10 mouse cellular contexts compared by ENCODE assay signal in genomic region chr5:35701042-35701441, GRCm38 (mm10). TPM values are rescaled to one million over a fixed set of nuclear protein-coding genes. Genes with fewer than 3 reads are reported as not detected.
DNase-seq lines count a peak whose midpoint lies in the region; ATAC-seq and TF ChIP-seq lines count a peak whose summit lies in the region.
"Had no signal": no experiment of that assay in that cellular context is flagged by ENCODE, and none has a peak within 500 bp of the region (broad histone marks: within the 10 kb centered on the region; RNA-seq: fewer than 3 reads in every experiment).

No protein-coding gene starts in this region.

- H3K9ac ChIP-seq in midbrain, embryonic 16.5 days (ENCODE audit: low read depth, low read length) = no peak overlapping the region
- no peak overlapping the region for H3K9ac ChIP-seq in intestine, embryonic 16.5 days (ENCODE audit: low read depth, low read length)
- H3K9ac ChIP-seq in limb, embryonic 11.5 days (ENCODE audit: low read length) = no peak overlapping the region
- H3K9ac ChIP-seq: neural tube, embryonic 13.5 days had no signal

- H3K36me3 ChIP-seq in midbrain, embryonic 10.5 days = no peaks in the 10 kb centered on the region
- H3K36me3 ChIP-seq in midbrain, embryonic 16.5 days (ENCODE audit: control insufficient read depth, insufficient read depth, low read length) = no peaks in the 10 kb centered on the region
- no peaks in the 10 kb centered on the region; the same call in none of the 2 replicates for H3K36me3 ChIP-seq in intestine, embryonic 16.5 days (ENCODE audit: control insufficient read depth, insufficient read depth, low read length)
- H3K36me3 ChIP-seq in limb, embryonic 11.5 days (ENCODE audit: control insufficient read depth, insufficient read depth, low read length) = no peaks in the 10 kb centered on the region
- H3K36me3 ChIP-seq: neural tube, embryonic 13.5 days had no signal

- H3K4me1 ChIP-seq in midbrain, embryonic 10.5 days = peaks cover 5% of the 10 kb centered on the region; the same call in 1 of the 2 replicates
- H3K4me1 ChIP-seq in midbrain, embryonic 16.5 days (ENCODE audit: control insufficient read depth, insufficient read depth, low read length) = no peaks in the 10 kb centered on the region
- H3K4me1 ChIP-seq in bone marrow macrophage, adult 2 months (ENCODE audit: control insufficient read depth, insufficient read depth, low read length) = no peaks in the 10 kb centered on the region
- no peaks in the 10 kb centered on the region for H3K4me1 ChIP-seq in embryonic fibroblast, embryonic 13.5 days (ENCODE audit: control insufficient read depth, insufficient read depth, low read length)
- H3K4me1 ChIP-seq in intestine, embryonic 16.5 days (ENCODE audit: control insufficient read depth, insufficient read depth, low read length) = no peaks in the 10 kb centered on the region
- H3K4me1 ChIP-seq in limb, embryonic 11.5 days (ENCODE audit: control insufficient read depth, insufficient read depth, low read length) = no peaks in the 10 kb centered on the region

- no peaks in the 10 kb centered on the region for H3K27me3 ChIP-seq in midbrain, embryonic 10.5 days (ENCODE audit: low read depth, poor library complexity, severe bottlenecking)
- H3K27me3 ChIP-seq in midbrain, embryonic 16.5 days (ENCODE audit: control insufficient read depth, insufficient read depth, low read depth, low read length) = no peaks in the 10 kb centered on the region
- H3K27me3 ChIP-seq in intestine, embryonic 16.5 days (replicated peaks; ENCODE audit: control insufficient read depth, insufficient read depth, low read length) = no peaks in the 10 kb centered on the region
- H3K27me3 ChIP-seq in limb, embryonic 11.5 days (ENCODE audit: control insufficient read depth, insufficient read depth, low read length) = no peaks in the 10 kb centered on the region
- H3K27me3 ChIP-seq: neural tube, embryonic 13.5 days had no signal

- H3K9me3 ChIP-seq in midbrain, embryonic 10.5 days (replicated peaks) = no peaks in the 10 kb centered on the region
- H3K9me3 ChIP-seq in midbrain, embryonic 16.5 days (replicated peaks; ENCODE audit: control insufficient read depth, low read length, poor library complexity, severe bottlenecking) = no peaks in the 10 kb centered on the region
- H3K9me3 ChIP-seq in intestine, embryonic 16.5 days (ENCODE audit: control insufficient read depth, low read length) = no peaks in the 10 kb centered on the region
- H3K9me3 ChIP-seq in limb, embryonic 11.5 days (ENCODE audit: control insufficient read depth, low read length) = no peaks in the 10 kb centered on the region
- H3K9me3 ChIP-seq: neural tube, embryonic 13.5 days had no signal

- H3K4me3 ChIP-seq in midbrain, embryonic 10.5 days = no peak overlapping the region
- H3K4me3 ChIP-seq in midbrain, embryonic 16.5 days (ENCODE audit: low read depth, low read length) = no peak overlapping the region
- no peak overlapping the region for H3K4me3 ChIP-seq in bone marrow macrophage, adult 2 months (ENCODE audit: insufficient read depth, low read length)
- no peak overlapping the region for H3K4me3 ChIP-seq in embryonic fibroblast, embryonic 13.5 days (ENCODE audit: insufficient read depth, low read length)
- no peak overlapping the region for H3K4me3 ChIP-seq in intestine, embryonic 16.5 days (ENCODE audit: low read length)
- H3K4me3 ChIP-seq in limb, embryonic 11.5 days (ENCODE audit: low read depth, low read length) = no peak overlapping the region
- H3K4me3 ChIP-seq: erythroblast, embryonic 14.5 days; neural tube, embryonic 13.5 days had no signal

- peak; percentile 64 for DNase-seq in midbrain, embryonic 10.5 days (ENCODE audit: low spot score)
- DNase-seq in limb, embryonic 11.5 days (ENCODE audit: low spot score) = peak; percentile 82
- DNase-seq in retina, adult 2 months (ENCODE audit: low read depth, low spot score) = peak; percentile 53
- peak; percentile 62 for DNase-seq in urinary bladder, adult 2 months (ENCODE audit: low spot score)

- 51% methylated on average over 6 of the region's 6 CpGs for WGBS in midbrain, embryonic 10.5 days
- 44% methylated on average over 6 of the region's 6 CpGs for WGBS in midbrain, embryonic 16.5 days
- 43% methylated on average over 6 of the region's 6 CpGs for WGBS in intestine, embryonic 16.5 days
- WGBS in limb, embryonic 11.5 days = 48% methylated on average over 6 of the region's 6 CpGs

- H3K27ac ChIP-seq in midbrain, embryonic 10.5 days (replicated peaks) = no peak overlapping the region
- H3K27ac ChIP-seq in midbrain, embryonic 16.5 days (ENCODE audit: low read length) = no peak overlapping the region
- H3K27ac ChIP-seq in bone marrow macrophage, adult 2 months (ENCODE audit: insufficient read depth, low read depth, low read length) = no peak overlapping the region
- no peak overlapping the region for H3K27ac ChIP-seq in embryonic fibroblast, embryonic 13.5 days (ENCODE audit: insufficient read depth, low read length)
- no peak overlapping the region for H3K27ac ChIP-seq in intestine, embryonic 16.5 days (ENCODE audit: low read length)
- no peak overlapping the region for H3K27ac ChIP-seq in limb, embryonic 11.5 days (replicated peaks; ENCODE audit: low read depth, low read length)
- H3K27ac ChIP-seq: neural tube, embryonic 13.5 days had no signal

- H3K4me2 ChIP-seq in midbrain, embryonic 16.5 days (ENCODE audit: low read length) = no peak overlapping the region
- H3K4me2 ChIP-seq in intestine, embryonic 16.5 days (ENCODE audit: low read depth, low read length) = no peak overlapping the region
- H3K4me2 ChIP-seq in limb, embryonic 11.5 days (ENCODE audit: low read depth, severe bottlenecking) = no peak overlapping the region
- H3K4me2 ChIP-seq: neural tube, embryonic 13.5 days had no signal

- peak; percentile 88 for TF ChIP-seq CTCF in bone marrow macrophage, adult 2 months (IDR thresholded peaks at IDR 0.05; ENCODE audit: low read depth, low read length)
- TF ChIP-seq CTCF in embryonic fibroblast, embryonic 13.5 days (IDR thresholded peaks at IDR 0.05; ENCODE audit: borderline replicate concordance, insufficient read depth, low read length) = peak; percentile 79

- TF ChIP-seq POLR2A in bone marrow macrophage, adult 2 months (IDR thresholded peaks at IDR 0.05; ENCODE audit: borderline replicate concordance, low read depth, low read length) = no peak
- TF ChIP-seq POLR2A in embryonic fibroblast, embryonic 13.5 days (IDR thresholded peaks at IDR 0.05; ENCODE audit: low read depth, low read length) = no peak

- ATAC-seq in midbrain, embryonic 16.5 days = no peak
- peak; percentile 43; the same call in 1 of the 2 replicates for ATAC-seq in intestine, embryonic 16.5 days
- no peak for ATAC-seq in limb, embryonic 11.5 days (ENCODE audit: insufficient number of reproducible peaks, low FRiP score, low TSS enrichment, low read depth)

RNA-seq across cellular contexts. Expression of gene Htra3, which starts 21.5 kb away (rescaled TPM):
- 5.2 and 7.6 TPM in 2 replicates for polyA plus RNA-seq in midbrain, embryonic 10.5 days (2016; fragmentation: Nextera tagmentation; extraction: Ambion mirVana)
- 15.1 and 15.7 TPM in 2 replicates for polyA plus RNA-seq in midbrain, embryonic 16.5 days (2015; fragmentation: Nextera tagmentation; extraction: Ambion mirVana)
- 0.98 and 1.1 TPM in 2 replicates for polyA plus RNA-seq in bone marrow macrophage, adult 2 months (2012; ENCODE audit: insufficient read depth, insufficient read length, missing spikeins)
- 9.8 and 19.2 TPM in 2 replicates for polyA plus RNA-seq in embryonic fibroblast, embryonic 13.5 days (2011; ENCODE audit: insufficient read length, low read depth, missing spikeins)
- polyA plus RNA-seq in intestine, embryonic 16.5 days (2015; fragmentation: Nextera tagmentation; extraction: Ambion mirVana) = 53.5 and 58.1 TPM in 2 replicates
- polyA plus RNA-seq in limb, embryonic 11.5 days (2014; fragmentation: Nextera tagmentation; extraction: Ambion mirVana) = 0.89 and 1.6 TPM in 2 replicates
- 90.2 and 126 TPM in 2 replicates for polyA plus RNA-seq in urinary bladder, adult 2 months (2012; rRNA removed)
- polyA plus RNA-seq: erythroblast, embryonic 14.5 days had no signal

RNA-seq across cellular contexts. Expression of gene Sh3tc1, which starts 38.7 kb away (rescaled TPM):
- polyA plus RNA-seq in midbrain, embryonic 10.5 days (2016; fragmentation: Nextera tagmentation; extraction: Ambion mirVana) = 3.6 and 3.8 TPM in 2 replicates
- 1.8 and 3.2 TPM in 2 replicates for polyA plus RNA-seq in midbrain, embryonic 16.5 days (2015; fragmentation: Nextera tagmentation; extraction: Ambion mirVana)
- 18.2 and 23.0 TPM in 2 replicates for polyA plus RNA-seq in bone marrow macrophage, adult 2 months (2012; ENCODE audit: insufficient read depth, insufficient read length, missing spikeins)
- 0.60 TPM in 1 of 2 replicates, not detected in the other for polyA plus RNA-seq in embryonic fibroblast, embryonic 13.5 days (2011; ENCODE audit: insufficient read length, low read depth, missing spikeins)
- polyA plus RNA-seq in intestine, embryonic 16.5 days (2015; fragmentation: Nextera tagmentation; extraction: Ambion mirVana) = 18.4 and 20.5 TPM in 2 replicates
- 2.3 and 4.1 TPM in 2 replicates for polyA plus RNA-seq in limb, embryonic 11.5 days (2014; fragmentation: Nextera tagmentation; extraction: Ambion mirVana)
- 2.4 and 3.2 TPM in 2 replicates for polyA plus RNA-seq in urinary bladder, adult 2 months (2012; rRNA removed)

RNA-seq across cellular contexts. Expression of gene Ablim2, which starts 56.6 kb away (rescaled TPM):
- 0.62 and 0.84 TPM in 2 replicates for polyA plus RNA-seq in midbrain, embryonic 10.5 days (2016; fragmentation: Nextera tagmentation; extraction: Ambion mirVana)
- polyA plus RNA-seq in midbrain, embryonic 16.5 days (2015; fragmentation: Nextera tagmentation; extraction: Ambion mirVana) = 29.4 and 36.2 TPM in 2 replicates
- 3.4 and 5.6 TPM in 2 replicates for polyA plus RNA-seq in bone marrow macrophage, adult 2 months (2012; ENCODE audit: insufficient read depth, insufficient read length, missing spikeins)
- polyA plus RNA-seq in embryonic fibroblast, embryonic 13.5 days (2011; ENCODE audit: insufficient read length, low read depth, missing spikeins) = not detected in 2 replicates
- 5.4 and 5.7 TPM in 2 replicates for polyA plus RNA-seq in intestine, embryonic 16.5 days (2015; fragmentation: Nextera tagmentation; extraction: Ambion mirVana)
- polyA plus RNA-seq in limb, embryonic 11.5 days (2014; fragmentation: Nextera tagmentation; extraction: Ambion mirVana) = 1.1 and 1.3 TPM in 2 replicates
- 3.7 and 4.4 TPM in 2 replicates for polyA plus RNA-seq in urinary bladder, adult 2 months (2012; rRNA removed)
- polyA plus RNA-seq: erythroblast, embryonic 14.5 days had no signal
